Mouse (Mus musculus) G1E (cell line): ENCODE data around the gene Ppm1l.

Experiments
- CTCF ChIP-seq: IDR thresholded peaks from 2 replicates; pipeline ENCODE4 v1.5.1; 2012; ENCODE audit warnings: low read depth, low read length, inconsistent platforms, mixed read lengths
- GATA1 ChIP-seq: IDR thresholded peaks from 2 replicates; pipeline ENCODE4 v1.6.1; 2012; ENCODE audit warnings: borderline replicate concordance, low read length, inconsistent platforms, mixed read lengths

- TF ChIP-seq CTCF (no peak), GATA1 (no peak)
Measured at GRCm38 (mm10) chr3:69575577-69575976, 258.9 kb downstream of the Ppm1l start.
